Mouse (Mus musculus): ENCODE measurements around the gene Frmd4b. TPM values are rescaled to one million over a fixed set of nuclear protein-coding genes. Genes with fewer than 3 reads are reported as not detected.

Gene Frmd4b
- total RNA-seq, 2 experiments from 2014 or later, result 31.2 to 33.8 TPM

DNA sequence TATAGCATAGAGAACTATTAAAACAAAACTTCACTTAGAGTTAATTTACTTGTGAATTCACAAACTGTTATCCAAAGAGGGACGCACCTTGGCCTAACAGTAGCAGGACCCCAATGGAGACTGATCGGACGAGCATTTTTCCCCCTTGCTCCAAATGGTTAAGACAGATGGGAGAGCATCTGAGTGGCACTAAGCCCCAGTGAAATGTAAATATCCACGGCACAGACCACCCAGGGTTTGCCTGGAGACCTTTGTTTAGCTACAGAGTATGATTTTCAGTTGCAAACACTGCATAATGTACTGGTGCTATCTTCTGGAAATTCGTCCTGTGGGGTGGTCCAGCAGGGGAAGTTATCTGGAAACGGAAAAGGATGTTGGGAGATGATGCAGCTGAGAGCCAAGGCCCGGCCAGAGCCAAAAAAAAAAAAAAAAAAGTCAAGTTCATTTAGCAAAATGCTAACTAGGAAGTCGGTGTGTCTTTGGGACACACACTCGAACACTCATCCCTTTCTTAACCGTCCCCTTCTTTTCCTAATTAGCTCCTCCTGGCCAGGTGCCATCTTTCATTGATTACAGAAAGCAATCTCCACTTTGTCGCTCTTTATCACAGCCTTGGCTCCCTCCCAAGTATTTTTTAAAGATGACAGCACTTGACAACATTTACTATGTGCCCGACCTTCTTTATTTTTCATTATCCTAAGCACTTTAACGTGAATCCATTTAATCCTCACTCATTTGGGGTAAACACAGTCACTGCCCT is 95.9 kb downstream of the Frmd4b start:
- no peak for DNase-seq (ENCODE audit: low spot score in 2 of 2)

- DNase-seq (ENCODE audit: low spot score in 2 of 2), result no peak
Measured at GRCm38 (mm10) chr6:97520566-97520965, 96.8 kb downstream of the Frmd4b start.

GRCm38 (mm10) chr6:97519553-97519952 is 97.8 kb downstream of the Frmd4b start:
- DNase-seq (ENCODE audit: low spot score in 2 of 2), result no peak

GRCm38 (mm10) chr6:97518467-97518866 is 98.9 kb downstream of the Frmd4b start:
- DNase-seq (ENCODE audit: low spot score in 2 of 2), result no peak

DNA sequence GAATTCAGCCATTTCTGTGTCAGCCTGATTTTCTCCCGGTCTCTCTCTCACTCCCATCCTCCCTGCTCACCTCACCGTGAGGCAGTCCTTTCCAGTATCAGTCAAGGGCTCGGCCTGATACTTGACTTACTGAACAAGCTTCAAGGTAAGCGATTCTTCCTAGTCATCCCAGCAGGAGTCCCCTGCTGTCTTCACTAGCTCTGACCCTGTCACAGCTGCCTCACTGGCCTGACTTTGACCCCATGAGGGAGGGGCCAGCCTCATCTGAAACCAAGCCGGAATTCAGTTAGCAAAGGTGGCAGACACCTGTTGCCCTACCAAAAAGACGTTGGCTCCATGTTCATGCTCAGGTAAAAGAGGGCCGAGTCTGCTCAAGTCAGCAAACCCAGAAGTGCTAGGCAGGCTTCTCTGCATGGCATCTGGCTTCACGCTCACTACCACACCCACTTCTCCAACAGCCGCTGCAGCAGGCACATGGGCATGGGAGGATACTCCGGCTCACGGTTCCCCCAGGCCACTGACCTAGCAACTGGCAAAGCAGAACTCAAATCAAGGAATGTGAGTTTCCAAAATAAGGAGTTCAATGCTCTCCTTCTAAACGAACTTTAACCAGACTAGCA is 99.6 kb downstream of the Frmd4b start:
- no peak for DNase-seq (ENCODE audit: low spot score in 2 of 2)

DNA sequence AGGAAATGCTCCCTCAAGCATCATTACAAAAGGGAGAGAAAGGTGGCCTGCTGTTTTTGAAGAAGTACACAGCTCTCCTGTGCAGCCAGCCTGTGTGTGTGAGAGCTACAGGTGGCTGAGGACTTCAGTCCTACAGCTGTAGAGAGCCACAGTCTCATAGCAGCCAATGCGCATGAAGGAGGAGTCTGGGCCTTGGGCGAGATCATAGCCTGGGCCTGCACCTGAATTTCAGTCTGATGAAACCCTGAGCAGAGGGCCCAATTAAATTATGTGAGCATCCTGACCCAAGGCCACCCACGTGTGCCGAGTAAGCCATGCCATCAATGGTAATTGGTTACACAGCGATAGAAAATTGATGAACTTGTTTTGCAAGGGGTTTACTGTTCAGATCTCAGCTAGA is 100.4 kb downstream of the Frmd4b start:
- no peak for DNase-seq (ENCODE audit: low spot score in 2 of 2)

DNA sequence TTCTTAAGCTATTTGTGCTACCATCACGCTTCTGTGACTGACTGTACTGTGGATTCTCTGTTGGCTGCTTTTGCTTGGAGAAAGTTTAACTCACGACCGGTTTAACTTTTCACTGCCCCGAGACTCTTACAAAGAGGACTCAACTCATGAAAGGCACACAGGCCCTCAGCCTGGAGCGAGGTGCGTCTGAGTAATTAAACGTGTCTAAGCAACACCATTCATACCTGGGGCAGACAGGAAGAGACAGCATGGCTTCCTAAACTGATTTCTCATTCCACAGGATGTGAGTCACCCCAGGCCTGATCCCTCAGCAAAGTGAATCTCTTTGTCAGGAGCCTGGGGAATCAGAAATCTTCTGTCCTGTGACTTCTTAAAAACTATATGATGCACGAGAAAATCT is 106.6 kb downstream of the Frmd4b start:
- no peak for DNase-seq (ENCODE audit: low spot score in 2 of 2)

- no peak for DNase-seq (ENCODE audit: low spot score in 2 of 2)
Measured at GRCm38 (mm10) chr6:97509434-97509833, 107.9 kb downstream of the Frmd4b start.

DNA sequence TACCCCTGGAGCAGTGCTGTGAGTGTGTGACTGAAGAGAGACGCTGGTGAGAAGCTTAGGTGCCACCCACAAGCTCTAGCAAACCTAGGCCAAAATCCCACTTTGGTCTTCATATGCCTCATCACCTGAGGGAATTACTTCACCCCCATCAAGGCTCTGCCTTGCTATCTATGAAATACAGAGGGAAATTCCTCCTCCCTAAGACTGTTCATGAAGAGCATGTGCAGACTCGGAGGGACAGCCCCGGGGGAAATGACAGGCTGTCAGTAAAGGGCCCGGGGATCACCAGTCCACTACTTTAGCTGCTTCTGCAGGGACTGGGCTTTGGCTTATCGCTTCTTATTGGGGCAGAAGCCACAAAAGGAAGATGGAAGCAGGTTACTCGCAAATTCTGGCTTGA is 108.9 kb downstream of the Frmd4b start:
- DNase-seq (ENCODE audit: low spot score in 2 of 2), result no peak

DNA sequence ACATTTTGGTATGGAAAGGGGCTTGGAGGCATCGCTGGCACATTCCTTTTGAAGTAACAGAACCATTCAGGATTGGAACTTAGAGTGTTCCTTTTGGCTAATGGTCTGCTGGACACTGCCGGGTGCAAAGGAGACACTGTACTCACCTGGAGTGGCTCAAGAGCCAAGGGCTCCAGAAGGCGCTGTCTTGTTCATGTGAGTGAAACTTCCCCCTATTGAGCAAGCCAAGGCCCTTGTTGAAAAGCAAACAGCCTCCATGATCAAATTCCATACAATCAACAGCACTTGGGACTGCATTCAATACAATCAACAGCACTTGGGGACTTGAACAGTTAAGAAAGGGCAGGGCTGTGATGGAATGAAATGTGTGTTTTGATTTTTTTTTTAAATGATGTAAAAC is 109.4 kb downstream of the Frmd4b start:
- DNase-seq (ENCODE audit: low spot score in 2 of 2), result no peak

DNA sequence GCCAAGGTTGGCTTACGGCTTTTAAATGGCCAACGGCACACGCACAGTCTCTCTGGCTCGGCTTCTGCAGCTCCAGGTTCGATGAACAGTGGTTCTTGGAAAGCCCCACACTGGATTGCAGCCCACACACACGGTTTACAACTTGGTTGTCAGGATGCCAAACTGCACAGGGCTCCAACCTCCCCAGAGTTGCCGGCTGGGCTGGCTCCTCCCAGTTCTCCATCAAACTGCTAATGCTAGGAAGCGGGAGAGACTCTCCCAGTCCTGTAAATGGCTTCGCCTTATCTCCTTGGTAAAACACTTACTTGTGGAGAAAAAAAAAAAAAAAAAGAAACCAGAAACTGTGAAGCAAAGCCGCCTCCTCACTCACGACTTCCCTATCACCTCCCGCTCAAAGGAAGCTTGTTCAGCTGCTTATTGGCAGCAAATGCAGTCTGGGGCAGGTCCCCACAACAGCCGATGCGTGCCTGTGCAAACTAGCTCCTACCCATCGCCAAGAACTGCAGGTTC is 111.1 kb downstream of the Frmd4b start:
- DNase-seq (ENCODE audit: low spot score in 2 of 2), result peak; percentile 73 to 81

GRCm38 (mm10) chr6:97504673-97505072 is 112.7 kb downstream of the Frmd4b start:
- DNase-seq (ENCODE audit: low spot score in 2 of 2), result no peak

DNA sequence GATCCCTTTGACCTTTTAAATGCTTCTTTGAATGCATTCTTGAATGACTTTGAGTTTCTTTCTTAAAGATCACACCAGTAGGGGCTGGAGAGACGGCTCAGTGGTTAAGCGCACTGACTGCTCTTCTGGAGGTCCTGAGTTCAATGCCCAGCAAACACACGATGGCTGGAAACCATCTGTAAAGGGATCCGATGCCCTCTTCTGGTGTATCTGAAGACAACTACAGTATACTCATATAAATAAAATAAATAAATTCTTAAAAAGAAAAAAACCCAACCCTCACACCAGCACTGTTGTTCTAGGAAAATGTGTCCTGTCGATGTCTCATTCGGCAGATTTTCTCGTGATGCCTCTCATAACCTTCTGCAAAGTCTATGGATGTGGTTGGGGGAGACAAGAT is 116.3 kb downstream of the Frmd4b start:
- no peak for DNase-seq (ENCODE audit: low spot score in 2 of 2)

- DNase-seq (ENCODE audit: low spot score in 2 of 2), result no peak
Measured at GRCm38 (mm10) chr6:97500246-97500645, 117.1 kb downstream of the Frmd4b start.

GRCm38 (mm10) chr6:97496002-97496401 is 121.3 kb downstream of the Frmd4b start:
- DNase-seq (ENCODE audit: low spot score in 2 of 2), result no peak

GRCm38 (mm10) chr6:97491065-97491464 is 126.3 kb downstream of the Frmd4b start:
- DNase-seq (ENCODE audit: low spot score in 2 of 2), result no peak

GRCm38 (mm10) chr6:97488821-97489220 is 128.5 kb downstream of the Frmd4b start:
- no peak for DNase-seq (ENCODE audit: low spot score in 2 of 2)

- DNase-seq (ENCODE audit: low spot score in 2 of 2), result no peak
Measured at GRCm38 (mm10) chr6:97488280-97488679, 129.1 kb downstream of the Frmd4b start.

GRCm38 (mm10) chr6:97487535-97488081 is 129.7 kb downstream of the Frmd4b start:
- DNase-seq (ENCODE audit: low spot score in 2 of 2), result peak; percentile 70 to 77

DNA sequence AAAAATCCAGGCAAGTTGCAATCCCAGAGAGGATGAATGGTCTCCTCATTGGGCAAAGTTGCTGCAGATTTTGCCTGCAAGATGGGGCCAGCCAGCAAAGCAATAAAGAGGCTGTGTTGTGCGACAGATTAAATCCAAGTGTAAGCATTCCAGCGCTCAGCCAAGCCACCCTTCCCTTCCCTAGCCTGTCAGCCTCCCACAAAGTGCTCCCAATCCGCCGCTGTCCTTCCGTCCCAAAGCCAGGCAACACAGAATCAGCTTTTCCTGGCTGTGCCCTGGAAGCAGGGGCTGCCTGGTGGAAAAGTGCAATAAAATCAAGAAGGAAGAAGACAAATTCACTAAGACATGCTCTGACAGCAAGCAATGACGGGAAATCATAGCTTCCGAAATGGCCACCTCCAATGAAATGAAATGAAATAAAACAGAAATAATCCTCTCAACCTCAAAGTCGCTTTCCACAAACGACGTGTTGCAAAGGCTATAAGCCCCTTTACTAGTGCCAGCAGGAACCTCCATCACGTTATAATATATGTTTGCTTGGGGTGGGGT is 130.5 kb downstream of the Frmd4b start:
- no peak for DNase-seq (ENCODE audit: low spot score in 2 of 2)

DNA sequence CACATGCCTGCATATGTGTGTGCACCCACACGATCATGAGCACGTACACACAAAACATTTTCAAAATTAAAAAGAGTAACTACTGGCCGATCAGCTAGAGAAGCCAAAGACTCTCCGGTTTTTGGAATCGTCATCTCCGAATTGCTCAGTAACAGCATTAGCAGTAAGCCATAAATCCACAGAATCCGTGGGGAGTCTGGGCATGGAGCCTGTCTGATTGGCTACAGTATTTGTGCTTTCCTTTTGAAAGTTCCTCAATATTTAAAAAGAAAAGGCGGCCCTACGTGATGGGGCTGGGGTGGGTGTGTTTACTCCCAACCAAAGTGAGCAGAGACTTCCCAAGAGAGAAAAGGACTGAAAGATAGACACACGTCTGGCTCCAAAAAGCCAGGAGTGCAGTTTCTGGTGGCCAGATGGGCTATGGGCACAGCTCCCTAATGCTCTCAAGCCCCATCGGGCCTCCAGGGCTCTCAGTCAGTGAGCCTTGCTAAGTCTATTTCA is 131.4 kb downstream of the Frmd4b start:
- DNase-seq (ENCODE audit: low spot score in 2 of 2), result no peak

GRCm38 (mm10) chr6:97481912-97482311 is 135.4 kb downstream of the Frmd4b start:
- DNase-seq (ENCODE audit: low spot score in 2 of 2), result no peak

All from layer of hippocampus, postnatal 10 days (tissue).